Mouse (Mus musculus): ENCODE results near the gene Pgs1. TPM values are rescaled to one million over a fixed set of nuclear protein-coding genes. Genes with fewer than 3 reads are reported as not detected.

The Pgs1 gene
- total RNA-seq, 1 experiment from 2014 or later = 58.9 TPM

- peak; percentile 100 for DNase-seq
These were observed 22.9 kb upstream of the Pgs1 start for GRCm38 (mm10) chr11:117963091-117963793.

- no peak for DNase-seq
These were observed 22.2 kb upstream of the Pgs1 start for GRCm38 (mm10) chr11:117963872-117964271.

GRCm38 (mm10) chr11:117964294-117964693 is 21.8 kb upstream of the Pgs1 start:
- no peak for DNase-seq

DNA sequence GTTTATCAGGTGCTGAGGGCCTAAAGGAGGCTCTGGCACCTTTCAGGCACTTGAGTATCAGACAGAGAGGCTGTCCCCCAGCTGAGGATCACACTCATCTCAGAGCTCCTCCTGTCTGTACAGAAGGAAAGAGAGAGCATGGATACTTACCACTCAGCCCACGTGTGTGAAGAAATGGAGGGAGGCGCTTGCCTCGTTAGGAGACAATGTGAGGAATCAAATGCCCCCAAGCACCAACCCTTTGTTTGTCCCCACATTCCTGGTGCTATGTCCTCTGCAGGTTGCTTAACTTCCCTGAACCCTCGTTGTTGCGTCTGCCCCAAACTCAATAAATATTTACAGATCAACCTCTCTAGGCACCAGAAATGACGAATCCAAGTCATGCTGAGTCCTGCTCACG is 21.0 kb upstream of the Pgs1 start:
- DNase-seq = no peak

GRCm38 (mm10) chr11:117965561-117965981 is 20.5 kb upstream of the Pgs1 start:
- DNase-seq = no peak

- no peak for DNase-seq
These were observed 19.5 kb upstream of the Pgs1 start for GRCm38 (mm10) chr11:117966506-117967100.

GRCm38 (mm10) chr11:117967249-117968015 is 18.7 kb upstream of the Pgs1 start:
- no peak for DNase-seq

DNA sequence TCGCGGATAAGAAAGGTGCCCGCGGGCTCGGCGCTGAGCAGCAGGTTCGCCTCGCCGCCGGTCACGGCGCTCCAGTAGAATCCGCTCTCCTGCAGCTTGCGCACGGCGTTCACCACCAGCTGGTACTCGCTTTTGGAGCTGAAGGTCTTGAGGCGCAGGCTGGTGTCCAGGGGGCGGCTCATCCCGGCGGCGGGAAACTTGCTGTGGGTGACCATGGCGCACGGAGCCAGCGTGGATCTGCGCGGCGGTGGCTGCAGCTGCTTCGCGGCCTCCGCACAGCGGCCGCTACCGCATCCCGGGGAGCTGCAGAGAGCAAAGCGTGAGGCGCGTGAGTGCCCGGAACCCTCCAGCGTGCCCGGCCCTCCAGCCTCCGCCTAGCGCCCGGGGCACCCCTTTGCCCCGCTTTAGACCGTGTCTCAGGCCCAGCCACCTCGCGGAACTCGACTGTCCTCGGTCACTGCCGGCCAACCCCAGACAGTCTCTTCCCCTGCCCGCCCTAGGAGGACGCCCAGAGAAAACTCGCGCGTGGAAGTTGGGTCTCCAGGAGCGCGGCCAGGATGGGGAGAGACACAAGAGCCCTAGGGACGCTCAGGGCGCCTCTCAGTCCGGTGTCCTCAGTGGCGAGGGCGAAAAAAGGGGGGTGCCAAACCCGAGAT is 17.9 kb upstream of the Pgs1 start:
- peak; percentile 47 for DNase-seq

DNA sequence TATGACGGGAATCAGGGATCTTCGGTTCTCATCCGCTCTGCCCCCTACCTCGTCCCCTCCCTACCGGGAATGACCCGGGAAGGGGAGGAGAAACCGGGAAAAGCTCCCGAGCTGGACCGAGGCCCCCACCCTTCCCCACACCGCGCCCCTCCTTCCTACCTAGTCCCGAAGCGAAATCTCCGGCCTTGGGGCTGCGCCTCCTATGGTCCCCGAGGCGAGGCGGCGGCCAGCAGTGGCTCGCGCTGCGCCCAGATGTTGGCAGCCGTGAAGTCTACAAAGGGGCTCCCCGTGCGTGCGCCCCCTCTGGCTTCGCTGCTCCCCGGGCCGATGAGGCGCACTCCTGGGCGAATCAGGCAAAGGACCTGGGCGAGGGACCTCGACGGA is 17.4 kb upstream of the Pgs1 start:
- no peak for DNase-seq

GRCm38 (mm10) chr11:117969100-117969944 is 16.8 kb upstream of the Pgs1 start:
- DNase-seq = peak; percentile 97

DNA sequence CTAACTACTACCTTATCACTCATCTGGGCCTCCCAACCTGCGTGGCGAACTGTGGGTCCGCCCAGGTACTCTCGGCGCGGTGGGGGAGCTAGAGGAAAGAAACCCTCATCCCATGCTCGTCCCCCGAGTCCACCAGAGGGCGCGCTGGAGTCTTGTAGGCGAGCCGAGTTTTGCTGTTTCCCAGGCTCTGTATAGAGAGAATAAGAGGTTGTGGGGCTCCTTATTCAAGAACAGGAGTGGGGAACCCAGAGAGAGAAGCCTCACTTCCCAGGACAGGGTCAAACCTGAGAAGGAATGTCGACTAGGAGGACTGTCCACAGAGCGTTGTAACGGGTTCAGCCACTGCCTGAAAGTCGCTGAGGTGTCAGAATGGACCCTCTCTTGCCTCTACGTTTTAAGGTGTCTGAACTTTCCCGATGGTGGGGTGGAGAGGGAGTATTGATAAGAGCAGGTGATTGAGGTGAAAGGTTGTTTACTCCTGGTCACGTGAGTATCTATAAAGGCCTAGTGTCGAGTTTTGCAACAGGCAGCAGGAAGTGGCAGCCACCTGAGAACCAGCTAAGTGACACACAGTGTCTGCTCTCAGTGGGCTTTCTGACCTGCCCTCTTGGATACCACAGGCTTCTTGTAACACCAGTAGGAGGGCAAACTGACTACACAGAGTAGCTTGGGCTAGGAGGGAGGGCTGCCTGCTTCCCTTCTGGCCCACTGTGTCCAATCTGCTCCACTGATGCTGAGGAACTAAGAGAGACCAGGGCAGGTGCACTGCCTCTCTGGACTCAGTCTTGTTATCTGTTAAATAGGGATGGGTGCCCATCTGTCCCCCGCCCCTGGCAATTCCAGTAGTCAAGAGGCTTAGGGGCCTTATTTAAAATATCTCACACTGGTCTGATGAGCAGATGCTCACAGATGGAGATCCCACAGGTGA is 15.9 kb upstream of the Pgs1 start, which contains the start of gene Socs3:
Socs3 (minus strand) TSS at position 103 of the 928 bp plus-strand sequence.
- peak; percentile 95 for DNase-seq

DNA sequence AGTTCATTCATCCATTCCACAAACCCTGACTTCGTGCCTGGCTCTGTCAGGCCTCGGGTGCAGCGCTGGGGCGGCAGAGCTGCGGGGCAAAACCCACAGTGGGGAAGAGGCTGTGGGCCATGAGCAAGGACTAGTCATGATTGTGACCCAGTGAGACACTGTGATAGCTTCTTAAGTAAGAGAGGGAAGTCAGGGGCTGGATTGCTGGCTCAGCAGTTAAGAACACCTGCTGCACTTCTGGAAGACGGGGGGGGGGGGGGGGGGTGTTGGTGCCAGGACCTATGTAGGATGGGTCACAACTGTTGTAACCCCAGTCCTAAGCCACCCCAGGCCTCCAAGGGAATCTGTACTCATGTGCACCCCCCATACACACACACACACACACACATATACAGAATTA is 15.0 kb upstream of the Pgs1 start:
- DNase-seq = no peak

GRCm38 (mm10) chr11:117971646-117972242 is 14.3 kb upstream of the Pgs1 start:
- no peak for DNase-seq

- no peak for DNase-seq
These were observed 13.2 kb upstream of the Pgs1 start for GRCm38 (mm10) chr11:117972656-117973558.

GRCm38 (mm10) chr11:117973569-117973968 is 12.5 kb upstream of the Pgs1 start:
- DNase-seq = no peak

GRCm38 (mm10) chr11:117974327-117975125 is 11.6 kb upstream of the Pgs1 start:
- no peak for DNase-seq

- no peak for DNase-seq
These were observed 10.7 kb upstream of the Pgs1 start for GRCm38 (mm10) chr11:117975211-117975967.

Measured in adrenal gland, postnatal 25 days (tissue).